ENCODE assay signal across 15 mouse cellular contexts in the genomic region with DNA sequence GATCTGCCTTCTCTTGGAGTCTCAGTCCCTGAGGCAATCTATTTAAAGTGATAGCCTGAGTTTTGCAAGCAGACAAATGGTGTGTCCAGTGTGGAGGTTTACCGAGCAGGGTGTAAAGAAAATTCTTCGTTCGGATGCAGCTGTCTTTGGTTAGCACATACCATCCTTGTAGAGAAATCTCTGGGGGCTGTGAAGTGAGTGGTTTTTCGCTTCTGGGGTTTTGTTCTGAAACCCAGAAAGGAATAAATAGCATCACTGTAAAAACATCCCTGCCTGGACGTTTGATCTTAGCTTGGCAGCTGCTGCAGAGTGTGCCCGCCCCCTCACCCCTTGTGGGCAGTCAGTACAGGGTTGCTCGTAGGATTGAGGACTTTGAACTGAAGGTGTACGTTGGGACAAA. TPM values are rescaled to one million over a fixed set of nuclear protein-coding genes. Genes with fewer than 3 reads are reported as not detected.
A peak's percentile ranks its signal among the peaks of the same experiment; 100 is the strongest.
DNase-seq lines count a peak whose midpoint lies in the region; ATAC-seq lines count a peak whose summit lies in the region.
"Had no signal": no experiment of that assay in that cellular context is flagged by ENCODE, and none has a peak within 500 bp of the region (broad histone marks: within the 10 kb centered on the region; RNA-seq: fewer than 3 reads in every experiment).

No protein-coding gene starts in this region.

- no peak for DNase-seq in limb, embryonic 10.5 days (ENCODE audit: low spot score)
- peak; percentile 14 to 38 for DNase-seq in CD8-positive naive resting alpha-beta T cell, adult 2 months (ENCODE audit: low read depth in 2 of 2, low spot score in 2 of 2)
- peak; percentile 17 for DNase-seq in skeletal muscle tissue, adult 2 months (ENCODE audit: low read depth, low spot score)
- no peak for DNase-seq in layer of hippocampus, adult 9-10 months (ENCODE audit: low spot score)
- DNase-seq in layer of hippocampus, adult 8-10 months (ENCODE audit: low spot score in 2 of 2) = no peak
- no peak for DNase-seq in adipocyte (ENCODE audit: low spot score)
- DNase-seq: adrenal gland, adult 8-10 months; cerebellum, adult 11-12 months; kidney, postnatal 10 days; spleen, adult 18-20 months had no signal

- no peaks in the 10 kb centered on the region for H3K36me3 ChIP-seq in limb, embryonic 13.5 days
- no peaks in the 10 kb centered on the region for H3K36me3 ChIP-seq in limb, embryonic 10.5 days
- H3K36me3 ChIP-seq: midbrain, embryonic 13.5 days had no signal

- no peak overlapping the region for H3K4me2 ChIP-seq in limb, embryonic 13.5 days (replicated peaks)
- H3K4me2 ChIP-seq: heart, embryonic 11.5 days; midbrain, embryonic 13.5 days had no signal

- peak; percentile 83 for ATAC-seq in limb, embryonic 13.5 days (ENCODE audit: low FRiP score, low read depth)
- ATAC-seq in common myeloid progenitor, adult 5-6 weeks (replicated peaks; ENCODE audit: low read depth, poor library complexity, severe bottlenecking) = 0 out of 2 replicates have a peak, but pooled peaks have one; percentile 1
- ATAC-seq: hindbrain, embryonic 16.5 days; midbrain, embryonic 13.5 days had no signal

- no peak overlapping the region for H3K9ac ChIP-seq in limb, embryonic 13.5 days
- H3K9ac ChIP-seq: midbrain, embryonic 13.5 days had no signal

- H3K27ac ChIP-seq in limb, embryonic 13.5 days = 0 out of 2 replicates have a peak overlapping the region, but pooled peaks have one; percentile 22
- no peak overlapping the region for H3K27ac ChIP-seq in limb, embryonic 10.5 days
- H3K27ac ChIP-seq: midbrain, embryonic 13.5 days had no signal

- H3K27me3 ChIP-seq in limb, embryonic 13.5 days = 0 out of 2 replicates have a peak, but pooled peaks cover 3% of the 10 kb centered on the region
- H3K27me3 ChIP-seq in limb, embryonic 10.5 days (ENCODE audit: low read depth, poor library complexity, severe bottlenecking) = 0 out of 2 replicates have a peak, but pooled peaks cover 3% of the 10 kb centered on the region
- H3K27me3 ChIP-seq: midbrain, embryonic 13.5 days had no signal

- 0 out of 2 replicates have a peak, but pooled peaks cover 3% of the 10 kb centered on the region for H3K9me3 ChIP-seq in limb, embryonic 13.5 days
- H3K9me3 ChIP-seq in limb, embryonic 10.5 days (replicated peaks) = no peaks in the 10 kb centered on the region
- H3K9me3 ChIP-seq: midbrain, embryonic 13.5 days had no signal

- 21% methylated on average over 8 of the region's 8 CpGs for WGBS in limb, embryonic 13.5 days
- 31% methylated on average over 8 of the region's 8 CpGs for WGBS in limb, embryonic 10.5 days

- peaks cover 26% of the 10 kb centered on the region for H3K4me1 ChIP-seq in limb, embryonic 13.5 days
- H3K4me1 ChIP-seq in limb, embryonic 10.5 days = peaks cover 37% of the 10 kb centered on the region

- H3K4me3 ChIP-seq in limb, embryonic 13.5 days = no peak overlapping the region
- no peak overlapping the region for H3K4me3 ChIP-seq in limb, embryonic 10.5 days
- H3K4me3 ChIP-seq: midbrain, embryonic 13.5 days had no signal

RNA-seq across cellular contexts. Expression of gene Chst15, which starts 39.2 kb away (rescaled TPM):
- polyA plus RNA-seq in limb, embryonic 13.5 days (2015; fragmentation: Nextera tagmentation; extraction: Ambion mirVana) = 23.6 and 24.3 TPM in 2 replicates
- 9.2 and 9.6 TPM in 2 replicates for polyA plus RNA-seq in limb, embryonic 10.5 days (2016; fragmentation: Nextera tagmentation; extraction: Ambion mirVana)
- 10.1 and 15.6 TPM in 2 replicates for total RNA-seq in common myeloid progenitor, adult 5-6 weeks (2017)
- 10 to 100 TPM; 43.0 to 51.0 (median 47.8) TPM for total RNA-seq in layer of hippocampus, adult 8-10 months (2022)

Comparison
In these comparisons a context has a peak if more than half of its experiments do, and no peak if none do; other contexts are left out.
1. DNase-seq: peak in CD8-positive naive resting alpha-beta T cell, adult 2 months (2 of 2) and skeletal muscle tissue, adult 2 months (single experiment); none in limb, embryonic 10.5 days (single experiment), layer of hippocampus, adult 9-10 months (single experiment), layer of hippocampus, adult 8-10 months (0 of 2) and adipocyte (single experiment).